Mouse (Mus musculus) megakaryocyte, embryonic 14.5 days (primary cell): ENCODE results near the gene Crtac1.

Experiments used
- FLI1 ChIP-seq: IDR thresholded peaks from 2 replicates; pipeline ENCODE4 v1.6.1; 2012; ENCODE audit warnings: low read length, inconsistent platforms, mixed read lengths
- GATA1 ChIP-seq: IDR thresholded peaks from 3 replicates; pipeline ENCODE4 v1.6.1; 2012; ENCODE audit warnings: mixed read lengths, low read length, inconsistent platforms, borderline replicate concordance

DNA sequence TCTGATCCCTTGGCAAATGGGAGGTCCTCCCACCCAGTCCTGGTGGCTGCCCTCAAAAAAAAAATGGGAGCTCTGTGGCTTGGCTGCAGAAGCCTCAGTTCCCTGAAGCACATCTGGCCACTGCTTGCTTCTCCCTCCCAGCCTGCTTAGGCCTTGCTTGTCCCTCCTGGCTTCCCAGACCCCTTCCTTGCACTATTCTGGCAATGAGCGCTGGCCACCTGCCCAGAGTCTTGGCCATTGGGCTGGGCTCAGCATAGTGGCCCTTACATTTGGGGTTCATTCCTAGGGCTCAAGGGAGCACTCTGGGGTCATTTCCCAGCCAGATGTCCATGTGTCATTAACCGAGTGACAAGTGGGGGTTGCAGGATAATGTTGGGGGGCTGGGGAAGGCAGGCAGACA lies 115.1 kb downstream of the Crtac1 start:
- TF ChIP-seq GATA1: no peak
- TF ChIP-seq FLI1: no peak
